Mouse (Mus musculus) intestine, embryonic 16.5 days (tissue): ENCODE data around the gene Atg5. TPM values are rescaled to one million over a fixed set of nuclear protein-coding genes. Genes with fewer than 3 reads are reported as not detected.

Source experiments
- ATAC-seq: fragments of 200-750 bp; cut with Nextera tagmentation; 2 replicates; pipeline ENCODE4 v1.8.0; 2017; ENCODE audit warnings: moderate TSS enrichment, moderate library complexity
- H3K27ac ChIP-seq: fragments of 300-500 bp; sonication (generic); 2 replicates; pipeline ENCODE4 v1.5.1; 2014; ENCODE audit warnings: mild to moderate bottlenecking, low read length
- H3K27me3 ChIP-seq: fragments of 300-500 bp; sonication (generic); replicated peaks from 2 replicates; pipeline ENCODE4 v1.6.1; 2014; ENCODE audit warnings: low read length, control low read depth, mixed read lengths; ENCODE audit not compliant: control insufficient read depth, insufficient read depth
- H3K36me3 ChIP-seq: fragments of 300-500 bp; sonication (generic); 2 replicates; pipeline ENCODE4 v1.6.1; 2014; ENCODE audit warnings: low read length, control low read depth; ENCODE audit not compliant: control insufficient read depth, insufficient read depth
- H3K4me1 ChIP-seq: fragments of 300-500 bp; sonication (generic); 2 replicates; pipeline ENCODE4 v1.6.1; 2014; ENCODE audit warnings: low read length, control low read depth, mixed read lengths; ENCODE audit not compliant: control insufficient read depth, insufficient read depth
- H3K4me2 ChIP-seq: fragments of 300-500 bp; sonication (generic); 2 replicates; pipeline ENCODE4 v1.6.1; 2014; ENCODE audit warnings: low read depth, low read length, control low read depth
- H3K4me3 ChIP-seq: fragments of 300-500 bp; sonication (generic); 2 replicates; pipeline ENCODE4 v1.5.1; 2014; ENCODE audit warnings: mild to moderate bottlenecking, low read length
- H3K9ac ChIP-seq: fragments of 300-500 bp; sonication (generic); 2 replicates; pipeline ENCODE4 v1.6.1; 2014; ENCODE audit warnings: low read depth, low read length
- H3K9me3 ChIP-seq: fragments of 300-500 bp; sonication (generic); 2 replicates; pipeline ENCODE4 v1.6.1; 2016; ENCODE audit warnings: low read length, control low read depth; ENCODE audit not compliant: control insufficient read depth
- WGBS: fragments of 180-500 bp; shearing (Covaris S2); extraction: QIAGEN DNeasy Blood & Tissue Kit; methylation state at CpG from one replicate; pipeline ENCODE4 v1.1.7; 2014; 5-methylcytosine and 5-hydroxymethylcytosine counted together
- polyA plus RNA-seq: library from polyadenylated mRNA; unstranded; fragments of >200 nt; fragmentation: Nextera tagmentation; extraction: Ambion mirVana; gene quantifications from 2 replicates; pipeline ENCODE4 v1.2.1, GENCODE M21; 2015

Atg5 gene
- polyA plus RNA-seq, 1 experiment from 2014 or later: 52.6 TPM

DNA sequence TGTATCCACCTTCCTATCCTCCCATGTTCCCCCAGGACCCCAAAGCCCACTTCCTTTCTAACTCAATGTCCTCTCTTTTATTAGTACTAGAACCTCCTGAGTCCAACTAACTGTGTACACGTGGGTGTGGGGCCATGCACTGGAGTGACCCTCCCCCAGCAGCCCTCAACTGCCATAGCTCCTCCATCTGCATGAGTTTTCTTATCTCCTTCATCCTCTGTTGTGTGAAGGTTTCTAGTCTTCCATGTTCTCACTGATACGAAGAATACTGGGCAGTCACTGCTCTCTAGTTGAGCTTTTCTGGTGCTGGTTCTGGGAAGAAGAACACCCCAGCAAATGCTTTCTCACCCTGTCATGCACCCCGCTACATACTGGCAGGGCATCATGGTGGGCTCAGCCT, 104.1 kb downstream of the Atg5 start:
- H3K9ac ChIP-seq: no peak overlapping the region
- no peaks in the 10 kb centered on the region for H3K27me3 ChIP-seq
- WGBS: 83% methylated on average over 3 of the region's 3 CpGs
- H3K9me3 ChIP-seq: no peaks in the 10 kb centered on the region
- no peak overlapping the region for H3K4me2 ChIP-seq
- no peak overlapping the region for H3K4me3 ChIP-seq
- H3K27ac ChIP-seq: no peak overlapping the region
- H3K36me3 ChIP-seq: no peaks in the 10 kb centered on the region
- no peaks in the 10 kb centered on the region for H3K4me1 ChIP-seq
- no peak for ATAC-seq

- H3K4me2 ChIP-seq: no peak overlapping the region
- WGBS: 78% methylated on average over 2 of the region's 2 CpGs
- H3K9ac ChIP-seq: no peak overlapping the region
- H3K9me3 ChIP-seq: no peaks in the 10 kb centered on the region
- H3K27ac ChIP-seq: no peak overlapping the region
- H3K36me3 ChIP-seq: no peaks in the 10 kb centered on the region
- no peak for ATAC-seq
- H3K4me3 ChIP-seq: no peak overlapping the region
- H3K27me3 ChIP-seq: no peaks in the 10 kb centered on the region
- no peaks in the 10 kb centered on the region for H3K4me1 ChIP-seq
Measured at GRCm38 (mm10) chr10:44374678-44375077, 106.5 kb downstream of the Atg5 start.

- Histone ChIP-seq H3K27ac (no peak overlapping the region), H3K9me3 (no peaks in the 10 kb centered on the region), H3K9ac (no peak overlapping the region), H3K4me2 (no peak overlapping the region), H3K27me3 (no peaks in the 10 kb centered on the region), H3K4me3 (no peak overlapping the region), H3K36me3 (no peaks in the 10 kb centered on the region), H3K4me1 (no peaks in the 10 kb centered on the region)
- ATAC-seq: no peak
- 79% methylated on average over 1 of the region's 1 CpGs for WGBS
Measured at GRCm38 (mm10) chr10:44375501-44375900, 107.3 kb downstream of the Atg5 start.

- Histone ChIP-seq H3K27ac (no peak overlapping the region), H3K4me2 (no peak overlapping the region), H3K4me1 (peaks cover 7% of the 10 kb centered on the region; the same call in 1 of the 2 replicates), H3K27me3 (no peaks in the 10 kb centered on the region), H3K9me3 (no peaks in the 10 kb centered on the region), H3K4me3 (no peak overlapping the region), H3K36me3 (no peaks in the 10 kb centered on the region), H3K9ac (no peak overlapping the region)
- ATAC-seq: no peak
- 82% methylated on average over 5 of the region's 5 CpGs for WGBS
Measured at GRCm38 (mm10) chr10:44377821-44378220, 109.7 kb downstream of the Atg5 start.

GRCm38 (mm10) chr10:44378403-44378802, 110.2 kb downstream of the Atg5 start:
- 84% methylated on average over 5 of the region's 5 CpGs for WGBS

DNA sequence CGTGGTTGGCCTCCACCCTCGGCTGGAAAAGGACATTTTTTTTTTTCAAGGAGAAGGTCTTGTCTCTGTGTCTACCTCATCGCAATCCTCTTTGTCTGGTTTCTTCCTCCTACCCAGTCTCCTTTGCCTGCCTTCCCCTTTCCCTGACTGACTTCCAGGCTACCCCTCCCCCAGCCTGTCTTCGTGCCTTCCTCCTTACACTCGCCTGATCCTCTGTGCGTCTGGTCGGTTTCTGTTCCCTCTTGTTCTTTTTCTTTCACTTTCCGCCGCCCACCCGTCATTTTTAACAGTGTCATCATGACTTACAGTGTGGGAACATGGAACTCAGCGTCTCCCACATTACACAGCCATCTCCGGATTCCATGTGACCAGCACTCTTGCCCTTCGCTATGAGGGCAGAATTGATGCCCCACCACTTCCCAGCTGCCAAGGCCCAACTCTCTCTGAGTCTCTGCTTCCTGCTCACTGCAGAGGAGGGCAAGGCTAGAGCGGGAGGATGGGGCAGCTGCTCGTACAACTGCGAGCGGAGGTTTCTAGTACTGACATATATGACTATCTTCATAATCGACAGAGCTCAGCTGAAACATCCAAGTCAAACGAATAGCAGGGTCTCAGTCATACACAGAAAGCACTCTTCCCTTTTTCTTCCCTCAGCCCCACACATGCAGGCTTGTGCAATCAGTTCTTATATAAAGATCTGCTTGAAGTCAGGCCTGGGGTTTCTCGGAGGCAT, 112.5 kb downstream of the Atg5 start:
- H3K27ac ChIP-seq: no peak overlapping the region

More at GRCm38 (mm10) chr10:44378403-44378802, 110.2 kb downstream of the Atg5 start:
- Histone ChIP-seq H3K4me2 (no peak overlapping the region), H3K9me3 (no peaks in the 10 kb centered on the region), H3K4me3 (no peak overlapping the region), H3K36me3 (no peaks in the 10 kb centered on the region), H3K4me1 (peaks cover 7% of the 10 kb centered on the region; the same call in 1 of the 2 replicates), H3K9ac (no peak overlapping the region), H3K27ac (no peak overlapping the region), H3K27me3 (no peaks in the 10 kb centered on the region)
- no peak for ATAC-seq

GRCm38 (mm10) chr10:44381397-44381796, 113.2 kb downstream of the Atg5 start:
- no peak overlapping the region for H3K27ac ChIP-seq
- no peak overlapping the region for H3K4me3 ChIP-seq
- WGBS: 22% methylated on average over 3 of the region's 3 CpGs
- peak; percentile 57 for ATAC-seq
- peaks cover 7% of the 10 kb centered on the region; the same call in 1 of the 2 replicates for H3K4me1 ChIP-seq
- no peaks in the 10 kb centered on the region for H3K9me3 ChIP-seq
- H3K36me3 ChIP-seq: no peaks in the 10 kb centered on the region
- no peak overlapping the region for H3K4me2 ChIP-seq
- H3K9ac ChIP-seq: no peak overlapping the region
- no peaks in the 10 kb centered on the region for H3K27me3 ChIP-seq

More for the DNA sequence above, 112.5 kb downstream of the Atg5 start:
- Histone ChIP-seq H3K36me3 (no peaks in the 10 kb centered on the region), H3K4me1 (peaks cover 7% of the 10 kb centered on the region; the same call in 1 of the 2 replicates), H3K4me3 (peak overlapping the region; percentile 4; the same call in 1 of the 2 replicates), H3K9ac (0 out of 2 replicates have a peak overlapping the region, but pooled peaks have one; percentile 0), H3K27me3 (no peaks in the 10 kb centered on the region), H3K4me2 (peak overlapping the region; percentile 41), H3K9me3 (no peaks in the 10 kb centered on the region)
- peak; percentile 57 for ATAC-seq
- 41% methylated on average over 20 of the region's 20 CpGs for WGBS

DNA sequence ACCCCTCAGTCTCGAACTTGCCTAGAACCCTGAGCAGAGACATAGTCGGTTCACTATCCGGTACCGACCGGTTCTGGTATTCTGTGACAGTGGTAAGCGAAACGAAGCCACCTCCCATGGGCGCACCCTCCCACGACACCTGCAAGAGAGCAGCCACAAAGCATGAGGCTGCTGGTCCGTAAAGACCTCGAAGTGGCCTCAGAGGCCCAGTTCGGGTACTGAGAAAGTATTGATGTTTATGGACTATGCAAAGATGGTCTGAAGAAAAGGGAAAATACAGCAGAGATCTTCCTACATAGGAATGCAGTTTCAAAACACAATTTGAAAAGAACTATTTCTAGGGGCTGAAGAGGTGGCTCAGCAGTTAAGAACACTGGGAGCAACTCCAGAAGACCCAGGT, 113.8 kb downstream of the Atg5 start:
- 85% methylated on average over 12 of the region's 12 CpGs for WGBS
- no peak for ATAC-seq
- H3K9me3 ChIP-seq: no peaks in the 10 kb centered on the region
- no peak overlapping the region for H3K27ac ChIP-seq
- H3K36me3 ChIP-seq: no peaks in the 10 kb centered on the region
- no peaks in the 10 kb centered on the region for H3K27me3 ChIP-seq
- H3K9ac ChIP-seq: no peak overlapping the region
- no peak overlapping the region for H3K4me3 ChIP-seq
- H3K4me2 ChIP-seq: no peak overlapping the region
- peaks cover 7% of the 10 kb centered on the region; the same call in 1 of the 2 replicates for H3K4me1 ChIP-seq

- Histone ChIP-seq H3K27ac (no peak overlapping the region), H3K4me2 (no peak overlapping the region), H3K4me3 (no peak overlapping the region), H3K4me1 (peaks cover 7% of the 10 kb centered on the region; the same call in 1 of the 2 replicates), H3K27me3 (no peaks in the 10 kb centered on the region), H3K36me3 (no peaks in the 10 kb centered on the region), H3K9ac (no peak overlapping the region), H3K9me3 (no peaks in the 10 kb centered on the region)
- 69% methylated on average over 10 of the region's 10 CpGs for WGBS
- no peak for ATAC-seq
Measured at GRCm38 (mm10) chr10:44383213-44383612, 115.1 kb downstream of the Atg5 start.
